Mouse (Mus musculus) left cerebral cortex, postnatal 10 days (tissue): ENCODE data around the gene Umod. TPM values are rescaled to one million over a fixed set of nuclear protein-coding genes. Genes with fewer than 3 reads are reported as not detected.
A peak's percentile ranks its signal among the peaks of the same experiment; 100 is the strongest.

Source experiments
- DNase-seq, 2 experiments: peaks; one replicate each; pipeline ENCODE4 v3.0.0; 2021 to 2022; ENCODE audit warnings: low spot score in 2 of 2, mixed read lengths in 1 of 2; ENCODE audit errors: extremely low spot score in 1 of 2
- intact Hi-C: fragments of 180-260 bp; cut with DNase I; formaldehyde crosslinking; loops from one replicate; pipeline ENCODE4 v1.15.1; 2025
- total RNA-seq, 2 experiments: library from RNA; stranded (reverse); gene quantifications; 2 replicates each; pipeline ENCODE4 v1.2.3; 2021

Umod gene
- total RNA-seq, 2 experiments from 2014 or later: not detected

DNA sequence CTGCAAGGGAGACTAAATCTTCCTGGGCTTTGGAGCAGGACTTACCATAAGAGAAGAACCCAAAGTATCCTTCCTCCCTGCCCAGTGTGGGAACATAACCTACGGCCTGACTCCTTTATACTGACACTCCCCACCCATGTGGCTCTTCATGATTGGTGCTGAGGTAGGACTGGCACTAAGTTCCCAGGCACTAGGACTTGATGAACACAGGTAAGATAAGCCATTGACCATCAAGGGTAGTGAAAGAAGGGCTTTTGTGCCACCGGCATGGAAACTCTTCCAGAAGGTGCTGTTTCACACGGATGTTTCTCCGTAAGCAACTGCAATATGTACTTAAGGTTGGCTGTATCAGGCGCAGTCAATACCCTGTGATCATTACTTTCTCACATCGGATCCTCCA lies 19.9 kb downstream of the Umod start, which contains the start of gene Gp2:
Gene Gp2 (minus strand): TSS at position 101 of the 400 bp plus-strand sequence.
- no peak for DNase-seq
- intact Hi-C loops: no loop called here

DNA sequence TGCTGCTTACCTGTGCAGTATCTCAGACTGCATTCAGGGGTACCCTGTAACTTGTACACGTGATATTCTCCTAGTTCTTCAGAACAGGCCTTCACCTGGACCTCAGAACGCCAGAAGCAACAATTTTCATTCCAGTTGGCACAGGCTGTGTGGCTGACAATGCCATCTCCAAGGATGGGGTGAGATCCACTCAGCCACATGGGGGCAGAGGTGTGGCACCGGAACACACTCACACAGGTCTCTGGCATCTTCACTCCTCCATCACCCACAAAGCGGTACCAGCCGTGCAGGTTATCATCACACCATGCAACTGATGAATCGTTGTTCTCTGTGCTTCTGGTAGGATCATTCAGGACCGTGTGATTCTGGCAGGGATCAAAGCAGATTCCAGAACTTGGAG lies 24.9 kb downstream of the Umod start:
- intact Hi-C loops: no loop called here
- no peak for DNase-seq

DNA sequence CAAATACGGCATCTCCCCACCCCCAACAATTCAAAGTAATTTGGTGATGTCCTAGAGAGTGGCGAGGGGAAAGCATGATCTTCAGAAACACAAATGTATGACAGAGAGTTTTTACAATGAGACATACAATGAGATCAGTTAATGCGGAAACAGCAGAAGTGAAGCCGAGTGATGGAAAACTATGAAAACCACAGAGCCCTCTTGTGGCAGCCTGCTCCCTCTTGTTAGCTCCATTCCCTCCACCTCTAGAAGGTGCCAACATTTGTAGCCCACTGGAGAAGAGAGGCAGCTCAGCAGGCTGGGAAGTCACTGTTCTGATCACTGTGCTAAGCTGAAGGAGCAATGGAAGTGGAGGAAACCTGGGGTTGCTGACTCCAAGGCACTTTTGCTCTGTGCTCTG lies 35.2 kb downstream of the Umod start:
- intact Hi-C loops: no loop called here
- peak in 1 of 2 experiments; percentile 19 for DNase-seq

DNA sequence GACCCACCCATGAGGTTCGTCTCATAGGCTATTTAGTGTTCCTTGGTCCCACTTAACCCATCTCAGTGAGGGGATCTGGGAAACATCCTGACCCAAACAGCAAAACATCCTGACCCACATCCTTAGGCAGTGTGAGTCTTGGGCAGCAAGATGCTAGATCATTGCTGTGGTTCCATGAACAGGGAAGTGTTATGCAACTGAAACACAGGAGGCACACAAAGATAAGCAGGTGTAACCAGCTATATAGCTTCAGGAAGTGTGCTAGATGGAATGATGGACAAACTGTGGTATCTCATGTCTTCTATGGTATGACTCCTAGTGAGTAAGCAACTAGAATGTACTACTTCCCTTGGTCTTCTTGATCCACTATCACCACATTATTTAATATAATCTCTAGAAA lies 37.1 kb downstream of the Umod start:
- DNase-seq: no peak
- intact Hi-C loops: no loop called here

DNA sequence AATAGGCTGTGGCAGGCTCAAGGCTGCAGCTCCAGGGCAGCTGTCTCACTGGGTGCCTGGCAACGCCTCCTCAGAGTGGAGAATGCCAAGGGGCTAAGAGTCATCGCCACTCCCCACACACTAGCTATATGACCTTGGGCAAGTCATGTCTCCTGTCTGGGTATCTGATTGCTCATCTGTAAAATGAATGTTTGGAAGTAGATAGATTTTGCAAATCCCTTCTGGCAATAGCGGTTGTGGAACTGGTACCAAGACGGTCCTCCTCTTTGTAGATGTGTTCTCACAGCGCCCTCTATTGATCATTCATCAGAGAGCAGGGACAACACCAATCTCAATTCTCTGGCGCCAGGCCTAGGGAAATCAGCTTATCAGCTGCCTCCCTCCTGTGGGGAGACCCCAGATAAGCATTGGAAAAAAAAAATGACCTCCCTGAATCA lies 51.9 kb downstream of the Umod start:
- peak; percentile 58 to 79 for DNase-seq
- intact Hi-C loops: loop anchor here (2.0 to 5.0 kb wide), 2 partner anchors 242 to 405 kb away; partner anchors contain the start of gene Gpr139

DNA sequence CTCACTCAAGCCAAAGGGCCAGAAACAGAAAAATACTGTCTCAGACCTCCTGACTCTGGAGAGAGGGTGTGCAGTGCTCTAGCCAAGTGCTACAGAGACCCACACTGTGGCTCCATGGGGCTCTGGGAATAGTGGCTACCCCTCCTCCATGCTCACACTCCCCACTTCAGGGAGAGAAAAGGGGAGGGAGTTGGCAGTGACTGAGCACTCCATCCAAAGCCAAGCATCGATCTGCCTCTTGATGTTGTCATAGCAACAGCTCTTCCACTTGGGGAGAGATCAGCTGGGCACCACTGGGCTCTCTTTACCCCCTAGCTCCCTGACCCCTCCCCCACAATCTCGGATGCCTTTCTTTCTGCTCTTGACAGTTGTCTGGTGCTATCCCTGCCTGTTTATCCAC lies 58.4 kb downstream of the Umod start:
- intact Hi-C loops: no loop called here
- DNase-seq: peak; percentile 16 to 25

DNA sequence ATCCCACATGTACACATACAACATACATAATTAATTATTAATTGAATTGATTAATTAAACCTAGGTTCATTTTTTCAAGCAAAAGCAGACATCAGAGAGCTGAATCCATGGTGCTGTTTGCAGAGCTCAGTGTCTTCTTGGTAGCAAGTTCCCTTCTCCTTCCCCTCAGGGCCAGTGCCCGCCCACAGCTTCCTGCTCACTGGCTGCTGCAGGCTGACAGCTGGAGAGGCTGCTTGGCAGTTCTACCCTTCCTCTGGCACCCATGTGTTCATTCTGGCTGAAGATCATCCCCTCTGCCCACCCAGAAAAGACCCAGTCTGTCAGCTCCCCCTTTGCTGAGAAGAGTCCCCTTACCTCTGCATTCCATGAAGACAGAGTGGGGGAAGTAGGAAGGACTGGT lies 60.6 kb downstream of the Umod start:
- DNase-seq: no peak
- intact Hi-C loops: no loop called here

Other genes with a start within 250 kb of the Umod start
- gene Gp2, start 20.0 kb downstream of the Umod start, total RNA-seq: not detected
- gene Acsm5, start 40.2 kb upstream of the Umod start, total RNA-seq: under 1 TPM in 1 of 2 experiments, not detected in 1; 0.39 TPM
- gene Pdilt, start 44.2 kb upstream of the Umod start, total RNA-seq: not detected
- gene Acsm2, start 75.1 kb upstream of the Umod start, total RNA-seq: not detected
- not detected for gene Acsm1, start 127.7 kb upstream of the Umod start, total RNA-seq
- gene Acsm4, start 210.7 kb upstream of the Umod start, total RNA-seq: not detected
- gene Thumpd1, start 241.5 kb upstream of the Umod start, total RNA-seq: 10 to 100 TPM; 42.0 to 43.7 TPM